Mouse (Mus musculus) duodenum, adult 2 months (tissue): ENCODE results near the gene Vamp8. TPM values are rescaled to one million over a fixed set of nuclear protein-coding genes. Genes with fewer than 3 reads are reported as not detected.

Experiments used
- polyA plus RNA-seq: library from polyadenylated mRNA; depleted of rRNA; stranded (reverse); fragments of >200 nt; gene quantifications from 2 replicates; pipeline ENCODE4 v1.2.3, GENCODE M21; 2012; ENCODE audit warnings: low replicate concordance; rRNA removed

Gene Vamp8
- 184 and 294 TPM in 2 replicates for polyA plus RNA-seq

GRCm38 (mm10) chr6:72389941-72390771, at the start of gene Vamp8:
Vamp8 (minus strand) TSS chr6:72390703.

GRCm38 (mm10) chr6:72439355-72440185, 49.1 kb upstream of the Vamp8 start, which contains the start of gene Mat2a:
Mat2a (minus strand) TSS chr6:72439558.

GRCm38 (mm10) chr6:72414076-72414756, 23.7 kb upstream of the Vamp8 start, which contains the start of gene Ggcx:
Ggcx (plus strand) TSS chr6:72414308.

GRCm38 (mm10) chr6:72380131-72380770, 10.3 kb downstream of the Vamp8 start, which contains the start of gene Vamp5:
Vamp5 (minus strand) TSS chr6:72380468.

GRCm38 (mm10) chr6:72366844-72367443, 23.6 kb downstream of the Vamp8 start, which contains the start of gene Rnf181:
Rnf181 (minus strand) TSS chr6:72366956.

DNA sequence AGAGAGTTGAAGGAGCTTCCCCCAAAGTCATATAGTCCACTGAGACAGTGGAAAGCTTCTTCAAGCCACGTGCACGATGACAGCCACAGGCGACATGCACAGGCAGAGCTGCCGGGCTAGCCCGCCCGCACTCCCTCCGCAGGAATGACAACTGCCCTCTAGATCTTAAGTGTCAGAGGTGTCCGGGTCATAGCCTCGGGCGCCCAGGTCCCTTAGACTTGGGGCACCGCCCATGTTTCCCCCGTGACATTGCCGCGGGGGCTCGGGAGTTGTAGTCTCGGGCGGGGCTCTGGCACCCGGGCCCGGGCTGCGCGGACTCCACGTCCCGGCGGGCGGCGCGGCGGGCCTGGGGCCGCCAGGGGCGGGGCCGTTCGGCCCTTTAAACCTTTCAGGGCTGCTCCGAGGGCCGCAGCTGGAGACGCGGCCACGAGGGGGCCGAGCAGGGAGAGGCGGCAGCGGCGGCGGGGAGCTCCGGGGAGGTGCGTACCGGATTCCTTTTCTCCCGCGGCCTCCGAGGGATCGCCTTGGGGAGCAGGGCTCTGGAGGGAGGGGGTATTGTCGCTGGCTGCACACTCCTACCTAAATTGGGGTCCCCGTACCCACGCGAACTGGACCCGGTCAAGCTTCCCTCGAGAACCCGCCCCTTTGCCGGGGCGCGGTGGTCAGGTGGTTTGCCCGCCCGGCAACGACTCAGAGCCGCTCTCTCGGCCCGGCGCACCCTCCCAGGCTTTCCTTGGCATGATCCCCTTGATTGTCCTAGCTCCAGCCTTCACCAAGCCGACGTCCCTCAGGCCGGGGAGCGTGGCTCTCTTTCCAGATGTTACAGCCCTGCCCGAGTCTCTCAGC, 35.2 kb downstream of the Vamp8 start, which contains the start of gene Tmem150a:
TSS of gene Tmem150a (plus strand) at position 382 of the 846 bp plus-strand sequence.

DNA sequence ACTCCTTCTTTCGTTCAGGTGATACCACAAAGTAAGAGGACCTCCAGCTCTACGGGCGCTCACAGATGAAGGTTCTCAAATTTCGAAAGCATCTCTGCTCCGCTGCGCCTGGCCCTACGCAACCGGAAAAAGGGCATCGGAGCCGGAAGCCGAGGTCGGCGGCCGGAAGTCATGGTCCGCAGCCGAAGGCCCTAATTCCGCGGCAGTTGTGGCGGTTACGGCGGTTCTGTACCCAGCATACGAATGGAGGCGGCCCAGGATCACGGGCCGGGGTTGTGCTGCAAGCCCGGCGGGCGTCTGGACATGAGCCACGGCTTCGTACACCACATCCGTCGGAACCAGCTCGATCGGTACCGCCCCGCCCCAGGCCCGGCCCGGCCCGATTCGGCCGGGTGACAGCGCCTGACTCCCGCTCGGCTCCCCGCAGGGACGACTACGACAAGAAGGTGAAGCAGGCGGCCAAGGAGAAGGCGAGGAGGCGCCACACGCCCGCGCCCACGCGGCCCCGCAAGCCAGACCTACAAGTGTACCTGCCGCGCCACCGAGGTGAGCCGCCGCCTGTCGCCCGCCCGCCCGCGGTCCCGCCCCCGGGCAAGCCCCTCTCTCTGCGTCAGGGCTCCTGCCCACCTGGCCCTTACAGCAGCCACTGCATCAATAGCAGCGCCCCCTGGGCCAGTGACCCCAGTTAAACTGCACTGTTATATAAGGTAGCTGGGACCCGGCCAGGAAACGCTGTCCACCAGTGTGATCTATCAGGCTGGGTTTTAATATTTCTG, 43.1 kb downstream of the Vamp8 start, which contains the start of gene 0610030E20Rik:
TSS of gene 0610030E20Rik (plus strand) at position 152 of the 776 bp plus-strand sequence.

GRCm38 (mm10) chr6:72345074-72345567, 45.4 kb downstream of the Vamp8 start, which contains the start of gene Usp39:
Usp39 (minus strand) TSS chr6:72345184.

Other genes with a start within 250 kb of the Vamp8 start
- gene Atoh8, start 155.1 kb downstream of the Vamp8 start, polyA plus RNA-seq = 5.4 and 8.8 TPM in 2 replicates
- gene Sftpb, start 86.1 kb downstream of the Vamp8 start, polyA plus RNA-seq = 0.60 and 0.72 TPM in 2 replicates
- 4.9 and 5.8 TPM in 2 replicates for gene Usp39, start 45.5 kb downstream of the Vamp8 start, polyA plus RNA-seq
- 6.6 and 9.1 TPM in 2 replicates for gene 0610030E20Rik, start 43.4 kb downstream of the Vamp8 start, polyA plus RNA-seq
- 44.1 and 44.7 TPM in 2 replicates for gene Tmem150a, start 35.3 kb downstream of the Vamp8 start, polyA plus RNA-seq
- 90.6 and 127 TPM in 2 replicates for gene Rnf181, start 23.7 kb downstream of the Vamp8 start, polyA plus RNA-seq
- 14.0 and 23.5 TPM in 2 replicates for gene Vamp5, start 10.2 kb downstream of the Vamp8 start, polyA plus RNA-seq
- 6.8 and 12.1 TPM in 2 replicates for gene Ggcx, start 23.6 kb upstream of the Vamp8 start, polyA plus RNA-seq
- gene Mat2a, start 48.9 kb upstream of the Vamp8 start, polyA plus RNA-seq = 20.1 and 71.9 TPM in 2 replicates
- 13.8 and 21.4 TPM in 2 replicates for gene Sh2d6, start 131.0 kb upstream of the Vamp8 start, polyA plus RNA-seq
- 15.4 and 48.6 TPM in 2 replicates for gene Capg, start 153.7 kb upstream of the Vamp8 start, polyA plus RNA-seq
- gene Elmod3, start 207.7 kb upstream of the Vamp8 start, polyA plus RNA-seq = 29.8 and 30.3 TPM in 2 replicates
- 145 and 185 TPM in 2 replicates for gene Retsat, start 207.8 kb upstream of the Vamp8 start, polyA plus RNA-seq
- gene Tgoln1, start 226.3 kb upstream of the Vamp8 start, polyA plus RNA-seq = 16.1 and 19.8 TPM in 2 replicates